Mouse (Mus musculus): ENCODE data around the gene Crhr2. TPM values are rescaled to one million over a fixed set of nuclear protein-coding genes. Genes with fewer than 3 reads are reported as not detected.

Crhr2 gene
- polyA plus RNA-seq, 1 experiment from 2014 or later: 1.3 TPM

DNA sequence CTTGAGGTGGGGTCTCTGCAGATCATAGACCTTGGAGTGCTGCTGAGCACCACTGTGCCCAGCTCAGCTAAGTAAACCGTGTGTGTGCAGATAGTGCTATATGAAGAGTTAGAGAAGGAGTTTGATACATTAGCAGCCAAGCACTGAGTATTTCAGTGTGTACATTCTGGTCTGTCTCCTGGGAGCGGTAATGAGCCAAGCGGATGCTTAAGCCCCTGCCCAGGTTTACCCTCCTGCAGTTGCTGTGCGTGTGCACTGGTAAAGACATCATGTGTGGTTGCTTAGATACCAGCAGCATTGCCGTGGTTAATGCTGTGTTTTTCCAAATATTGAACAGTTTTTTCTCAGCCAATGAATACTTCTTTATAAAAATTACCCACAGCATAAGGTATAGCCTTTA is 88.3 kb downstream of the Crhr2 start:
- no peaks in the 10 kb centered on the region for H3K9me3 ChIP-seq (ENCODE audit: control insufficient read depth, low read length)
- WGBS: 61% methylated on average over 5 of the region's 5 CpGs

GRCm38 (mm10) chr6:55043206-55043605 is 89.6 kb downstream of the Crhr2 start:
- WGBS: 89% methylated on average over 8 of the region's 8 CpGs
- H3K4me3 ChIP-seq (replicated peaks; ENCODE audit: low read length): no peak overlapping the region

More for the DNA sequence above, 88.3 kb downstream of the Crhr2 start:
- Histone ChIP-seq H3K27ac (ENCODE audit: low read length) (no peak overlapping the region), H3K4me2 (ENCODE audit: low read length) (no peak overlapping the region), H3K9ac (replicated peaks; ENCODE audit: low read depth, low read length) (no peak overlapping the region), H3K4me3 (replicated peaks; ENCODE audit: low read length) (no peak overlapping the region), H3K4me1 (replicated peaks; ENCODE audit: control insufficient read depth, insufficient read depth, low read length) (peaks cover 7% of the 10 kb centered on the region), H3K27me3 (replicated peaks; ENCODE audit: control insufficient read depth, insufficient read depth, low read length) (no peaks in the 10 kb centered on the region), H3K36me3 (ENCODE audit: control insufficient read depth, insufficient read depth) (peaks cover 9% of the 10 kb centered on the region; the same call in 1 of the 2 replicates)
- no peak; the same call in 1 of the 2 replicates for ATAC-seq

More at GRCm38 (mm10) chr6:55043206-55043605, 89.6 kb downstream of the Crhr2 start:
- no peak overlapping the region for H3K9ac ChIP-seq (replicated peaks; ENCODE audit: low read depth, low read length)
- ATAC-seq: no peak
- peaks cover 12% of the 10 kb centered on the region for H3K4me1 ChIP-seq (replicated peaks; ENCODE audit: control insufficient read depth, insufficient read depth, low read length)
- no peaks in the 10 kb centered on the region for H3K9me3 ChIP-seq (ENCODE audit: control insufficient read depth, low read length)
- H3K4me2 ChIP-seq (ENCODE audit: low read length): no peak overlapping the region
- H3K36me3 ChIP-seq (ENCODE audit: control insufficient read depth, insufficient read depth): peaks cover 8% of the 10 kb centered on the region; the same call in 1 of the 2 replicates
- no peaks in the 10 kb centered on the region for H3K27me3 ChIP-seq (replicated peaks; ENCODE audit: control insufficient read depth, insufficient read depth, low read length)
- H3K27ac ChIP-seq (ENCODE audit: low read length): no peak overlapping the region

Other genes with a start within 250 kb of the Crhr2 start
- 2.3 and 2.5 TPM in 2 replicates for gene Nod1, start 160.4 kb downstream of the Crhr2 start, polyA plus RNA-seq (2015; fragmentation: Nextera tagmentation; extraction: Ambion mirVana)
- 18.9 and 21.0 TPM in 2 replicates for gene Ggct, start 140.1 kb downstream of the Crhr2 start, polyA plus RNA-seq (2015; fragmentation: Nextera tagmentation; extraction: Ambion mirVana)
- gene Gars, start 95.0 kb downstream of the Crhr2 start, polyA plus RNA-seq (2015; fragmentation: Nextera tagmentation; extraction: Ambion mirVana): 229 and 233 TPM in 2 replicates
- 0.22 TPM in 1 of 2 replicates, not detected in the other for gene Inmt, start 42.0 kb upstream of the Crhr2 start, polyA plus RNA-seq (2015; fragmentation: Nextera tagmentation; extraction: Ambion mirVana)
- gene Mindy4, start 70.4 kb upstream of the Crhr2 start, polyA plus RNA-seq (2015; fragmentation: Nextera tagmentation; extraction: Ambion mirVana): 14.4 and 17.8 TPM in 2 replicates
- 6.4 and 9.0 TPM in 2 replicates for gene Aqp1, start 203.4 kb upstream of the Crhr2 start, polyA plus RNA-seq (2015; fragmentation: Nextera tagmentation; extraction: Ambion mirVana)
- not detected in 2 replicates for gene Ghrhr, start 243.3 kb upstream of the Crhr2 start, polyA plus RNA-seq (2015; fragmentation: Nextera tagmentation; extraction: Ambion mirVana)

Data from forebrain, embryonic 16.5 days (tissue).